Mouse (Mus musculus) liver, embryonic 11.5 days (tissue): ENCODE measurements around the gene Btbd17. TPM values are rescaled to one million over a fixed set of nuclear protein-coding genes. Genes with fewer than 3 reads are reported as not detected.

ENCODE experiments used
- ATAC-seq: fragments of 200-750 bp; cut with Nextera tagmentation; replicated peaks from 2 replicates; pipeline ENCODE4 v1.8.0; 2017; ENCODE audit warnings: moderate number of reproducible peaks, mild to moderate bottlenecking, moderate TSS enrichment, moderate library complexity; ENCODE audit not compliant: low FRiP score
- DNase-seq: peaks from one replicate; pipeline ENCODE4 v3.0.0-alpha.2; 2017; ENCODE audit warnings: low spot score
- H3K27ac ChIP-seq: fragments of 300-500 bp; sonication (generic); 2 replicates; pipeline ENCODE4 v1.5.1; 2014; ENCODE audit warnings: mild to moderate bottlenecking, low read depth, low read length, control low read depth
- H3K27me3 ChIP-seq: fragments of 300-500 bp; sonication (generic); replicated peaks from 2 replicates; pipeline ENCODE4 v1.6.1; 2014; ENCODE audit warnings: low read length, mixed read lengths; ENCODE audit not compliant: control insufficient read depth, insufficient read depth
- H3K36me3 ChIP-seq: fragments of 300-500 bp; sonication (generic); 2 replicates; pipeline ENCODE4 v1.6.1; 2014; ENCODE audit warnings: mild to moderate bottlenecking, low read length, moderate library complexity, mixed read lengths; ENCODE audit not compliant: control insufficient read depth, insufficient read depth
- H3K4me1 ChIP-seq: fragments of 300-500 bp; sonication (generic); replicated peaks from 2 replicates; pipeline ENCODE4 v1.6.1; 2014; ENCODE audit warnings: low read length, mixed read lengths; ENCODE audit not compliant: control insufficient read depth, insufficient read depth
- H3K4me2 ChIP-seq: fragments of 300-500 bp; sonication (generic); 2 replicates; pipeline ENCODE4 v1.6.1; 2014; ENCODE audit warnings: mild to moderate bottlenecking, control low read depth, moderate library complexity
- H3K4me3 ChIP-seq: fragments of 300-500 bp; sonication (generic); 2 replicates; pipeline ENCODE4 v1.5.1; 2014; ENCODE audit warnings: low read depth, low read length, control low read depth
- H3K9ac ChIP-seq: fragments of 300-500 bp; sonication (generic); 2 replicates; pipeline ENCODE4 v1.6.1; 2014; ENCODE audit warnings: low read depth, low read length, control low read depth
- H3K9me3 ChIP-seq: fragments of 300-500 bp; sonication (generic); 2 replicates; pipeline ENCODE4 v1.6.1; 2016; ENCODE audit warnings: low read length, inconsistent platforms, mixed read lengths; ENCODE audit not compliant: control insufficient read depth
- WGBS: fragments of 180-500 bp; shearing (Covaris S2); extraction: QIAGEN DNeasy Blood & Tissue Kit; methylation state at CpG from one replicate; pipeline ENCODE4 v1.1.7; 2014; 5-methylcytosine and 5-hydroxymethylcytosine counted together
- polyA plus RNA-seq: library from polyadenylated mRNA; unstranded; fragments of >200 nt; fragmentation: Nextera tagmentation; extraction: Ambion mirVana; gene quantifications from 2 replicates; pipeline ENCODE4 v1.2.1, GENCODE M21; 2014

The Btbd17 gene
- polyA plus RNA-seq, result 0.10 and 0.43 TPM in 2 replicates

GRCm38 (mm10) chr11:114795848-114796322 is at the start of gene Btbd17:
TSS of gene Btbd17 (minus strand) at chr11:114795945.
- peaks cover 12% of the 10 kb centered on the region; the same call in 1 of the 2 replicates for H3K4me1 ChIP-seq
- H3K4me3 ChIP-seq, result peak within 1 kb of the TSS; percentile 30
- H3K9ac ChIP-seq, result no peak within 1 kb of the TSS
- H3K27me3 ChIP-seq, result peaks cover 39% of the 10 kb centered on the region
- H3K4me2 ChIP-seq, result peak within 1 kb of the TSS; percentile 59
- H3K36me3 ChIP-seq, result no peaks in the 10 kb centered on the region
- no peaks in the 10 kb centered on the region for H3K9me3 ChIP-seq
- no peak for DNase-seq
- WGBS, result 15% methylated on average over 4 of the region's 4 CpGs
- no peak for ATAC-seq
- no peak within 1 kb of the TSS for H3K27ac ChIP-seq

GRCm38 (mm10) chr11:114844464-114845220 is 48.9 kb upstream of the Btbd17 start:
- no peak overlapping the region for H3K4me3 ChIP-seq
- ATAC-seq, result no peak
- H3K27me3 ChIP-seq, result peaks cover 10% of the 10 kb centered on the region
- H3K9ac ChIP-seq, result no peak overlapping the region
- H3K4me2 ChIP-seq, result peak overlapping the region; percentile 39; the same call in 1 of the 2 replicates
- peak overlapping the region; percentile 26; the same call in 1 of the 2 replicates for H3K27ac ChIP-seq
- no peaks in the 10 kb centered on the region for H3K36me3 ChIP-seq
- H3K4me1 ChIP-seq, result peaks cover 12% of the 10 kb centered on the region
- 75% methylated on average over 7 of the region's 7 CpGs for WGBS
- no peak for DNase-seq
- H3K9me3 ChIP-seq, result no peaks in the 10 kb centered on the region

GRCm38 (mm10) chr11:114843818-114844463 is 48.2 kb upstream of the Btbd17 start:
- H3K9ac ChIP-seq, result no peak overlapping the region
- WGBS, result 7% methylated on average over 8 of the region's 8 CpGs
- H3K36me3 ChIP-seq, result no peaks in the 10 kb centered on the region
- peaks cover 12% of the 10 kb centered on the region for H3K4me1 ChIP-seq
- ATAC-seq, result peak; percentile 69
- H3K27me3 ChIP-seq, result peaks cover 3% of the 10 kb centered on the region
- H3K27ac ChIP-seq, result peak overlapping the region; percentile 26; the same call in 1 of the 2 replicates
- H3K4me2 ChIP-seq, result peak overlapping the region; percentile 39
- H3K9me3 ChIP-seq, result no peaks in the 10 kb centered on the region
- no peak for DNase-seq
- no peak overlapping the region for H3K4me3 ChIP-seq

DNA sequence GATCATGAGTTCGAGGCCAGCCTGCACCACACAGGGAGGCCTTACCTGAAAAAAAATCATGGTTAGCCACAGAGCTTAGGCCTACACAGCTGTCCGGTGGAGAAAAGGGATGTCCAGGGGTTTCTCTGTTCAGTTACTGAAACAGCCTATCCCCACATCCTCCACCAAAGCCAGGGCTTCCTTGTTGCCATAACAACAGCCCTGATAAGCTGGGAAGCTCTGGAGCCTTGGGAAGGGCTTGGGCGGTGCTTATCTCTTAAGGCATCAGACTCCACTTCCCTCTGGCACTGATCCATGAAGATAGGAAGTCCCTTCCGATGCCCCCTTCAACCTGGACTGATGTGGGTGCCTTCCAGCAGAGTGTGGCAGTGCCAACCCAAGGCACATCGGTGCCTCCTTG is 37.4 kb upstream of the Btbd17 start:
- H3K27me3 ChIP-seq, result no peaks in the 10 kb centered on the region
- H3K27ac ChIP-seq, result no peak overlapping the region
- no peak overlapping the region for H3K9ac ChIP-seq
- H3K4me2 ChIP-seq, result no peak overlapping the region
- no peaks in the 10 kb centered on the region for H3K36me3 ChIP-seq
- H3K4me3 ChIP-seq, result no peak overlapping the region
- ATAC-seq (no peak), DNase-seq (no peak)
- WGBS, result 48% methylated on average over 5 of the region's 5 CpGs
- H3K4me1 ChIP-seq, result peaks cover 38% of the 10 kb centered on the region
- H3K9me3 ChIP-seq, result 0 out of 2 replicates have a peak, but pooled peaks cover 3% of the 10 kb centered on the region

DNA sequence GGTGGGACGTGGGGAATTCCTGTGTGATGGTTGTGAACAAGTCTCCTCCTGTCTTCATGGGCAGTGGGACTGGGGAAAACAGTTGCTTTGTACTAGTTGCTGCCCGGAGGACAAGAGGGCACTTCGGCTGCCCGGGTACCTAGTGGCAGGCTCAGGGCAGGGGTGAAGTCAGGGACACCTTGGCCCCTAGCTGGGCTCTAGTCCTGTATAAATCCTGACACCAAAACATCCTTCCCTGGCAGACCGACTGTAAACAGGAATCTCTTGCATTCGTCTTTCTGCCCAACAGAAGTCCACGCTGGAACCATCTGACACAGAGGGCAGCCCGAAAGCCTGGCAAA is 34.7 kb upstream of the Btbd17 start:
- H3K9me3 ChIP-seq, result no peaks in the 10 kb centered on the region
- DNase-seq, result peak; percentile 70
- WGBS, result 42% methylated on average over 8 of the region's 8 CpGs
- H3K4me1 ChIP-seq, result peaks cover 40% of the 10 kb centered on the region
- no peaks in the 10 kb centered on the region for H3K36me3 ChIP-seq
- peak; percentile 14; the same call in 1 of the 2 replicates for ATAC-seq
- peak overlapping the region; percentile 76 for H3K27ac ChIP-seq
- H3K4me3 ChIP-seq, result peak overlapping the region; percentile 35; the same call in 1 of the 2 replicates
- H3K9ac ChIP-seq, result peak overlapping the region; percentile 47
- no peaks in the 10 kb centered on the region for H3K27me3 ChIP-seq
- H3K4me2 ChIP-seq, result peak overlapping the region; percentile 74

- Histone ChIP-seq H3K27ac (peak overlapping the region; percentile 76), H3K36me3 (no peaks in the 10 kb centered on the region), H3K4me3 (peak overlapping the region; percentile 35), H3K9ac (peak overlapping the region; percentile 47), H3K4me1 (peaks cover 40% of the 10 kb centered on the region), H3K4me2 (peak overlapping the region; percentile 74), H3K9me3 (no peaks in the 10 kb centered on the region), H3K27me3 (no peaks in the 10 kb centered on the region)
- DNase-seq (no peak), ATAC-seq (peak; percentile 72)
- WGBS, result 14% methylated on average over 24 of the region's 24 CpGs
Observed at GRCm38 (mm10) chr11:114829499-114830432, 34.0 kb upstream of the Btbd17 start.

DNA sequence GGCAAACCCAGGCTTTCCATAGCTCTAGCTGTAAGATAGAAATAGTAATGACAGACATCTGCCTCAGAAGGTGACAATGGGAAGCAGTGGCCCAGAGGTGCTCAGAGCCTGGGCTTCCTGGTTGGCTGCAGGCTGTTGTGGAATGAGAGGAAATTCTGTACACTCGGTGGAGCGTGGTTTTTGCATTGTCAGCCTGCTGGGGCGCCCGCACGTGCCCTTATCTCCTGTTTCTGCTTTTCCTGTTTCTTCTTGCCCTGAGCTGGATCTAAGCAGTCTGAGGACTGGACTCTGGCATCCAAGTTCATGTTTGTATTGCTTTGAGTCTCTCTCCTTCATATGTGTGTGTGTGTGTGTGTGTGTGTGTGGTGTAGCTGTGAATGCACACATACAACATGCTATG is 30.9 kb upstream of the Btbd17 start:
- peak overlapping the region; percentile 78 for H3K27ac ChIP-seq
- H3K36me3 ChIP-seq, result no peaks in the 10 kb centered on the region
- no peaks in the 10 kb centered on the region for H3K27me3 ChIP-seq
- H3K9ac ChIP-seq, result 0 out of 2 replicates have a peak overlapping the region, but pooled peaks have one; percentile 22
- DNase-seq, result no peak
- peaks cover 24% of the 10 kb centered on the region for H3K4me1 ChIP-seq
- peak; percentile 76 for ATAC-seq
- 17% methylated on average over 5 of the region's 5 CpGs for WGBS
- H3K4me2 ChIP-seq, result peak overlapping the region; percentile 20; the same call in 1 of the 2 replicates
- H3K4me3 ChIP-seq, result no peak overlapping the region
- H3K9me3 ChIP-seq, result no peaks in the 10 kb centered on the region

DNA sequence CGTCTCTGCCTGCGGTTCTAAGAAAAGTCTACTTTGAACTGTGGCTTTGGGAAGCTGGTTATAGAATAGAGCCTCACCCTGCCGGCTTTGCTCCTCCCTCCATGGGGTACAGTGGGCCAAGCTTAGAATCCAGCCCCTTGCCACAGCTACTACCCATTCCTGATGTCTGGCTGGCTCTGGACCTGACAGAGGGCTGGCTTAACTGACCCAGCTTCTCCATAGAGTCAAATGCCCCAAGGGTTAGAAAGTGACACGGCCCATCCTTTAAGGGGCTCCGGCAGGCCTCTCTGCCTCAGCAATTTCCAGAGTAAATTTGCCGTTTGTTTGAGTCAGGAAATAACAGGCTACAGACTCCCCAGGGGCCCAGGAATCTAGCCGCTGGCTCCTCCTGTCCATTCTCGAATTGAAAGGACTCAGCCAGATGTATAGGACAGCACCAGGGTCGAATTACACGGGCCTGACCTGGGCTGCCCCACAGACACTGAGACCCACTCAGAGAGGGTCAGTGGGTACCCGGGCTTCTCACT is 27.5 kb upstream of the Btbd17 start:
- ATAC-seq, result no peak
- WGBS, result 38% methylated on average over 11 of the region's 11 CpGs
- no peak overlapping the region for H3K9ac ChIP-seq

More for the DNA sequence above, 27.5 kb upstream of the Btbd17 start:
- Histone ChIP-seq H3K27me3 (no peaks in the 10 kb centered on the region), H3K4me1 (peaks cover 11% of the 10 kb centered on the region), H3K4me3 (no peak overlapping the region), H3K27ac (no peak overlapping the region), H3K4me2 (no peak overlapping the region), H3K36me3 (no peaks in the 10 kb centered on the region), H3K9me3 (no peaks in the 10 kb centered on the region)
- DNase-seq, result no peak
